Mouse (Mus musculus) heart, embryonic 10.5 days (tissue): ENCODE measurements around the gene Abhd17b. TPM values are rescaled to one million over a fixed set of nuclear protein-coding genes. Genes with fewer than 3 reads are reported as not detected.
A peak's percentile ranks its signal among the peaks of the same experiment; 100 is the strongest.

ENCODE experiments used
- DNase-seq: peaks from one replicate; pipeline ENCODE4 v3.0.0-alpha.2; 2017; ENCODE audit warnings: low spot score
- H3K27ac ChIP-seq: fragments of 300-500 bp; sonication (generic); 2 replicates; pipeline ENCODE4 v1.5.1; 2016; ENCODE audit warnings: mild to moderate bottlenecking
- H3K27me3 ChIP-seq: fragments of 300-500 bp; sonication (generic); 2 replicates; pipeline ENCODE4 v1.6.1; 2016; ENCODE audit warnings: mild to moderate bottlenecking; ENCODE audit not compliant: poor library complexity, insufficient read depth, severe bottlenecking
- H3K36me3 ChIP-seq: fragments of 300-500 bp; sonication (generic); 2 replicates; pipeline ENCODE4 v1.6.1; 2016; ENCODE audit warnings: mild to moderate bottlenecking, moderate library complexity
- H3K4me1 ChIP-seq: fragments of 300-500 bp; sonication (generic); 2 replicates; pipeline ENCODE4 v1.6.1; 2016; ENCODE audit warnings: mild to moderate bottlenecking
- H3K4me3 ChIP-seq: fragments of 300-500 bp; sonication (generic); 2 replicates; pipeline ENCODE4 v1.5.1; 2016; ENCODE audit warnings: mild to moderate bottlenecking, moderate library complexity
- H3K9me3 ChIP-seq: fragments of 300-500 bp; sonication (generic); 2 replicates; pipeline ENCODE4 v1.6.1; 2016; ENCODE audit warnings: mild to moderate bottlenecking, moderate library complexity
- WGBS: fragments of 180-500 bp; shearing (Covaris S2); methylation state at CpG from one replicate; pipeline ENCODE4 v1.1.7; 2016; 5-methylcytosine and 5-hydroxymethylcytosine counted together
- polyA plus RNA-seq: library from polyadenylated mRNA; unstranded; fragments of >200 nt; fragmentation: Nextera tagmentation; extraction: Ambion mirVana; gene quantifications from 2 replicates; pipeline ENCODE4 v1.2.1, GENCODE M21; 2016

Abhd17b gene
- polyA plus RNA-seq, 1 experiment from 2014 or later: 20.7 TPM

DNA sequence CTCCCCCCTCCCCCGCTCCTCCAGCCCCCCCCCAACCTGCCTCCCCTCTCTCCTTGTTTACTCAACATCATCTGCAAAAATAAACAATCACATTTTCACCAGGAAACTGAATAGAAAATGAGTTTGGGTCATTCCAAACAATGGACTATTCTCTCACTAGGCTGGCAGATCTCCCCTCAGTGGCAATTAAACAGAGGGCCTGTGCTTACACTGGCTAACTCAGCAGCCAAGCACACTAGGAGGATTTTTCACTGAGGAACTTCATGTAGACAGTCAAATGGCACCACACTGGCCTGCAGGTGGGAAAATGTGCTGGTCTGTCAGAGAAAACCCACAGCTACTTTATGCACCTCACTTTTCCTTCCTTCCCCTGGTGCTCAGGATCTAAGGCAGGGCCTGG lies 23.5 kb upstream of the Abhd17b start:
- Histone ChIP-seq H3K27ac (no peak overlapping the region), H3K4me1 (peaks cover 5% of the 10 kb centered on the region; the same call in 1 of the 2 replicates), H3K9me3 (no peaks in the 10 kb centered on the region), H3K36me3 (no peaks in the 10 kb centered on the region), H3K27me3 (no peaks in the 10 kb centered on the region), H3K4me3 (no peak overlapping the region)
- no peak for DNase-seq
- WGBS: 54% methylated on average over 1 of the region's 1 CpGs

DNA sequence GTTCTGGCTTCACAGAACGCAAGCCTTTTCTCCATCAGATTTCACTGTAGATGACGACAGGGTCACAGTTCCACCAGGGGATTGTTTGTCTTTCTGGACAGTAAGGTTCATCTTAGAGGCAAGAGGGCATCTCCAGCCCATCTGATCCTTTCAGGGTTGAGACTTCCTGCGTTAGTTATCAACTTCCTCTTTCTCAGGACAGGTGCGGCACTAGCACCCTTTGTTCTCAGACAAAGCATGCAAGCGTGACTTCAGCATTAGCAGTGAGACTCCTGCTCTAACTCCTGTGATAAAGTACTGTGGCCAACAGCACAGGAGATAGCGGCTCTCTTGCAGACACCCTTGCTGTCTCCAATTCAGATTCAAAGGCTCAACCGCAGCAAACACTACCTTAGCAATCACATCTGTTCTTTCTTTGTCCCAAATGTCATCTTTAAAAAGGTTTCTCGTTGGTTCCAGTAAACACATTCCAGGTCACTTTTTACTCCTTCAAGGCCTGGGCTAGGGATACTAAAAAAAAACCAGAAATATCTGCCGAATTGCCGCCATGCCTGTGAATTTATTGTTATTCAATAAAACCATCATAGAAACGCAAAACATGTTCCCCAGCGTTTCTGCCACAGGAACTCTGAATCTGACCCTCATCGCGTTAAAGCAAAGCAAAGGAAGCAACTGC lies 22.2 kb upstream of the Abhd17b start:
- no peak overlapping the region for H3K27ac ChIP-seq
- no peaks in the 10 kb centered on the region for H3K9me3 ChIP-seq
- H3K4me3 ChIP-seq: no peak overlapping the region
- no peaks in the 10 kb centered on the region for H3K27me3 ChIP-seq
- peaks cover 5% of the 10 kb centered on the region; the same call in 1 of the 2 replicates for H3K4me1 ChIP-seq
- no peaks in the 10 kb centered on the region for H3K36me3 ChIP-seq
- no peak for DNase-seq
- WGBS: 52% methylated on average over 14 of the region's 14 CpGs

DNA sequence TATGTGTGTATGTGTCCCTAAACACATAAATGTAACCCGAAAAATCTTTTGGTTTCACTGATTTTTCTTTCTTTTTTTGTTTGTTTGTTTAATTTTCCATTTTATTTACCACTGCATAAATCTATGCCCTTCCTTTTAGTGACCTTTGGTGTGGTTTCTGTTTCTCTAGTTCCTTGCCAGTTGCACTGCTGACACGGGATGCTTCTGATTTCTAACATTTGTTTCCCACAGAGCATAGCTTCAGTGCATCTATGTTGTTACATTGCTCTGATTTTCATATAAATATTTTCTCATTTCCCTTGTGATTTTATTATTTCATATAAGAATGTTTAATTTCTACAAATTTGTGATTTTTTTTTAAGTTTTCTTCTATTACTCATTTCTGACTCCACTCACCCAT lies 17.6 kb upstream of the Abhd17b start:
- Histone ChIP-seq H3K27ac (no peak overlapping the region), H3K27me3 (no peaks in the 10 kb centered on the region), H3K4me3 (no peak overlapping the region), H3K36me3 (no peaks in the 10 kb centered on the region), H3K4me1 (peaks cover 5% of the 10 kb centered on the region; the same call in 1 of the 2 replicates), H3K9me3 (no peaks in the 10 kb centered on the region)
- WGBS: 87% methylated on average over 2 of the region's 2 CpGs
- no peak for DNase-seq

DNA sequence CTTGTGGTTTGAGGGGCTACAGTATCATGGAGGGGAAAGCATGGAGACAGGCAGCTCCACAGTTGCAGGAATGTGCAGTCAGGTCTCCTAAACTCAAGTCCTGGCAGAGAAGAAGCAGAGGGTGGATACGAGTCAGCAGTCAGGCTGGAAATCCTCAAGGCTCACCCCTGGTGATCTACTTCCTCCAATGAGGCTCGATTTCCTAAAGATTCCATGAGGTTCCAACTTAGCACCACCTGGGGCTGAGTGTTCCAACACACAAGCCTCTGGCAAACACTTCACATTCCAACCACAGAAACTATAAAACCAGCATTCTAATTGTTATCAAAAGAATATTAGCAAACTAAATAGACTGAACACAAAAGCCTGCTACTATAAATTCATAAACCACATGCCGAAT lies 16.1 kb upstream of the Abhd17b start:
- H3K4me1 ChIP-seq: no peaks in the 10 kb centered on the region
- no peak for DNase-seq
- H3K36me3 ChIP-seq: no peaks in the 10 kb centered on the region
- no peaks in the 10 kb centered on the region for H3K27me3 ChIP-seq
- H3K4me3 ChIP-seq: no peak overlapping the region
- H3K27ac ChIP-seq: no peak overlapping the region
- H3K9me3 ChIP-seq: no peaks in the 10 kb centered on the region
- 73% methylated on average over 3 of the region's 3 CpGs for WGBS

DNA sequence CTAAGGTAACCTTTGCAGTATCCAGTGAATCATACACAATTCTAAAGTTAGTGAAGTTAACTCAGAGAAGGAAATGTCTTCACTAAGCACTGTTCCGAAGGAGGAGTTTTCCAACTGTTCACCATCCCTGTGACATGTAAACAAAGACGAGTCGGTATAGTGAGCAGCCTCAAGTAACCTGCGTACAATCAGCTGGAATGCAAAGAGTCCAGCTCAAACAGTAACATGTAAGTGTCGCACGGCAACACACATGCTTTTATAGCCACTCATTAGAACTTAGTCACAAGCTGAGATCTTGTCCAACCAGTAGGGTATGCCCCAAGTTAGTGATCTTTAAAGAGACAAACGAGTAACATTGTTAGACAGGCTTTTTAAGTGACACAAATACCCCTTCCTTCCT lies 15.3 kb upstream of the Abhd17b start:
- no peak for DNase-seq
- no peak overlapping the region for H3K27ac ChIP-seq

DNA sequence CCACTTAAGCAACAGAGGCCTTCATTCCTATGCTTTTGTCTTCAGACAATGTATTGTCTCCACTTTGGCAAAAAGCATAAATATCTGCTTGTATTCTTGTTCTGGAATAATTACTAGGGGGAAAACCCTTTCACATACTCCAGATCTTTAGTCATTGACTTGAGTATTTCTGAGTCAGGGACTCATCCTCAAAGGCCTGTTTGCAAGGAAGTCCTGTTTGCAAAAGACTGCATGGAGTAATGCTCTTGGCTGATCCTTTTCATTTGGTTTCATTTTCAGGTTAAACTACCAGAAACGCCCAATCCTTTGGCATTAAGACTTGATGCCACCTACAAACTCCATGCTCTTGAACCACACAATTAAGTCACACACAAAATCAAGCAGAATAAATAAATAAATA lies 9.1 kb upstream of the Abhd17b start:
- H3K4me3 ChIP-seq: no peak overlapping the region
- no peak for DNase-seq
- H3K27me3 ChIP-seq: no peaks in the 10 kb centered on the region
- H3K36me3 ChIP-seq: no peaks in the 10 kb centered on the region
- peaks cover 4% of the 10 kb centered on the region; the same call in 1 of the 2 replicates for H3K4me1 ChIP-seq
- H3K27ac ChIP-seq: no peak overlapping the region
- no peaks in the 10 kb centered on the region for H3K9me3 ChIP-seq
- WGBS: 77% methylated on average over 1 of the region's 1 CpGs

More for the DNA sequence above, 15.3 kb upstream of the Abhd17b start:
- Histone ChIP-seq H3K27me3 (no peaks in the 10 kb centered on the region), H3K36me3 (no peaks in the 10 kb centered on the region), H3K4me1 (no peaks in the 10 kb centered on the region), H3K9me3 (no peaks in the 10 kb centered on the region), H3K4me3 (no peak overlapping the region)
- WGBS: 85% methylated on average over 7 of the region's 7 CpGs

DNA sequence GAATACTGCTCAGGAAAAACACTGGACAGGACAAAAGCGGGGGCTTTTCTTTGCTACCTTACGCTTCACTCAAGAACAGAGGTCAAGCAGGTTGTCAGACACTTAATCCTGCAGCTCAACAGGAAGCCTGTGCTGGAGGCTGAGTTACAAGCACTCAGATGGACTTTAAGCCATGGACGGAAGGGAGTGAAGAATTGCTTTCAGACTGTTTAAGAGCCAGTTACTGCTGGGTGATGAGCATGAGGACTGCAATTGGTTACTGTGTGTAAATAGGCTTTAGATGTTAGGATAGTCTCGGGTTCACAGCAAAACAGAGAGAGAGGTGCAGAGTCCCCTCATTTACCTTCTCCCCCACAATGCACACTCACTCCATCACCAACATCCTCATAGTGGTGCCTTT lies 7.7 kb upstream of the Abhd17b start:
- H3K4me3 ChIP-seq: no peak overlapping the region
- no peak overlapping the region for H3K27ac ChIP-seq
- no peaks in the 10 kb centered on the region for H3K36me3 ChIP-seq
- no peaks in the 10 kb centered on the region for H3K9me3 ChIP-seq
- no peak for DNase-seq
- WGBS: 81% methylated on average over 4 of the region's 4 CpGs
- no peaks in the 10 kb centered on the region for H3K27me3 ChIP-seq
- peaks cover 4% of the 10 kb centered on the region; the same call in 1 of the 2 replicates for H3K4me1 ChIP-seq

DNA sequence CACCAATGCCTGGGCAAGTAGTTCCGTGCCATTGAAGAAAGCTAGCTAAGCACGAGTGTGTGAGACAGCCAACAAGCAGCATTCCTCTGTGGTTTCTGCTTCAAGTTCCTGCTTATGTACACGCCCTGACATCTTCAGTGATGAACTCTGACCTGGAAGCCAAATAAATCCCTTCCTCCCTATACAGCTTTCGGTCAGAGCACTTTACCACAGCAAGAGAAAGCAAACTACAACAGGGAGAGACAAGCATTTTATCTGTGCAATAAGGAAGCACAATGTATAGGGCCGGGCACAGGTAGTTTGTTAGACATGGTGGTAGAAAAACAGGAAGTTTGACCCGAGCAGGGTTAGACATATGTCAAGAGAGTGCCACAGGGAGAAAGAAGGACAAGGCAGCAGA lies 6.8 kb upstream of the Abhd17b start:
- H3K4me3 ChIP-seq: no peak overlapping the region
- DNase-seq: no peak
- H3K36me3 ChIP-seq: no peaks in the 10 kb centered on the region
- no peaks in the 10 kb centered on the region for H3K9me3 ChIP-seq
- no peaks in the 10 kb centered on the region for H3K27me3 ChIP-seq
- H3K27ac ChIP-seq: no peak overlapping the region
- H3K4me1 ChIP-seq: peaks cover 4% of the 10 kb centered on the region; the same call in 1 of the 2 replicates
- WGBS: 76% methylated on average over 6 of the region's 6 CpGs

DNA sequence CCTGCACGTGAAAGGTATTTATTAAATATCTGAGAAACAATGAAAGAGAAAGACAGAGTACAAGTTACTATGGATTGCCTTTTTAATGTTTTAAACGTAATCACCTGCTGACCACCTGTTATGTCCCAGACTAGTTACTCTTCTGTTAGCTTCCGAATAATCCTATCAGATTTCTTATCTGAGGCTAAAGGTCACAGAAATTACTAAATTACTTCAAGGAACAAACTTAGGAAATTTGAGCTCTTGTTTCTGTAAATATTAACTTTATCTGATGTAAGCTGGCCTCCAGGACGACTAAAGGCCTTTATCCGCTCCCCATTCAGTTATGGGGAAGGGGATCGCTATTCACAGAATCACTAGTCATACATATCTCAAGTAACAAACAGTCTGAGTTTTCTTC lies 1.3 kb upstream of the Abhd17b start:
- H3K4me1 ChIP-seq: peaks cover 7% of the 10 kb centered on the region; the same call in 1 of the 2 replicates
- H3K4me3 ChIP-seq: peak overlapping the region; percentile 93
- no peaks in the 10 kb centered on the region for H3K36me3 ChIP-seq
- H3K9me3 ChIP-seq: no peaks in the 10 kb centered on the region
- no peak for DNase-seq
- H3K27me3 ChIP-seq: no peaks in the 10 kb centered on the region
- peak overlapping the region; percentile 98; the same call in 1 of the 2 replicates for H3K27ac ChIP-seq
- WGBS: 52% methylated on average over 6 of the region's 6 CpGs

DNA sequence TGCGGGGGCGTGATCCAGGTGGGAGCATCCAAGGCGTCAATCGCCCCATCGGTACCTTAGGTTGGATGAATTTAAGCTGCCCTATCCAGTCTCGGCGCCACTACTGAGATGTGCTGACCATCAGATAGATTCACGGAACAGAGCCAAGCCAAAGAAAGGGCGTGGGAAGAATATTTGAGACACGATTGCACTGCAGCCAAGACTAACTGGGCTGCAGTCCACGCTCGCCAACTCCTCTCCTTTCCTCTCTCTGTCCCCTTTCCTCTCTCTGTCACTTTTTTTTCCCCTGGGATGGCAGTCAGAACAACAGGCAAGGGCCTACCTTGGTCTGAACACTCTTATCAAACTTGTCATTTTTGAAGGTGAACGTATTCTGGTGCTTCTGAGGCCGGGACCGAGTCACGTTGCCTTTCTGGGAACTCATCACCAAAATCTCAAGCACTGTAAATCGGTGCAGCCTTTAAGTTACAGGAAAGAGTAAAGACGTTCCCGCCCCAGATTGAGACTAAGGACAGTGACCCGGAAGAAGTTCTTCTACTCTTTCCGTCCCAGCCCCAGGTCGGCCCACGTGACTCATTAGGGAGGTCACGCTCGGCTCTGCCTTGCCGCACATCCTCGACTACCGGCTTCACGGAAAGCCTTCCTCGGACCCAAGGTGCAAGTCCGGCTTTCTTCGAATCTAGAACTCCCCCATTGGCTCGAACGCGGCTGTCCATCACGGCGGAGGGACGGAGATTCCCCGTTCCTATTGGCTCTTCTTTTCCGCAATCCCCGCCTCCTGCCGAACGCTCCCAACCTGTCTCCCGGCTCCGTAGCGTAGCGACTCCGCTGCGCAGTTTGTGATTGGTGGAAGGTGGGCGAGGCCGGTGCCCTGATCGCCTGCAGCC lies 457 bp upstream of the Abhd17b start, which contains the start of gene 1110059E24Rik:
1110059E24Rik (minus strand) TSS at position 692 of the 887 bp plus-strand sequence.
- peak within 1 kb of the TSS; percentile 93 for H3K4me3 ChIP-seq
- no peaks in the 10 kb centered on the region for H3K27me3 ChIP-seq
- no peaks in the 10 kb centered on the region for H3K9me3 ChIP-seq
- no peaks in the 10 kb centered on the region for H3K36me3 ChIP-seq
- WGBS: 6% methylated on average over 52 of the region's 52 CpGs
- peak within 1 kb of the TSS; percentile 98 for H3K27ac ChIP-seq
- peaks cover 7% of the 10 kb centered on the region; the same call in 1 of the 2 replicates for H3K4me1 ChIP-seq
- peak; percentile 99 for DNase-seq

DNA sequence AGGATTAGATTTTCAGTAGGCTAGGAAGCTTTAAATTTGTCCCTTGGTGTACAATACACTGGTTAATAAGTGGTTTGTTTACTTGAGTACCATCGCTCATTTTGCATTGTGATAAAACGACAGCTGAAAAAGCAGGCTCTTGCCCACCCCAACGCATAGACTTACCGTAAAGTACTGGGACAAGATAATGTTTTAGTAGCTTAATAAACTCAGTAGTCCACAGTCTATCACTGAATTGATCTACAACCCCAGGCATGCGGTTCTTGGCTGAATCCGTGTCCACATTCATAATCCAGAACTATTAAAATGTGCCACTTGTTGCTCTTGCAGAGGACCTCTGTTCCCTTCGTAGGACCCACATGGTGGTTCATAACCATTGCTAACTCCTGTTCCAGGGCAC lies 1.8 kb downstream of the Abhd17b start:
- H3K27ac ChIP-seq: no peak overlapping the region
- H3K36me3 ChIP-seq: no peaks in the 10 kb centered on the region
- H3K9me3 ChIP-seq: no peaks in the 10 kb centered on the region
- DNase-seq: no peak
- 72% methylated on average over 7 of the region's 7 CpGs for WGBS
- H3K27me3 ChIP-seq: no peaks in the 10 kb centered on the region
- H3K4me1 ChIP-seq: peaks cover 7% of the 10 kb centered on the region; the same call in 1 of the 2 replicates
- H3K4me3 ChIP-seq: peak overlapping the region; percentile 93

DNA sequence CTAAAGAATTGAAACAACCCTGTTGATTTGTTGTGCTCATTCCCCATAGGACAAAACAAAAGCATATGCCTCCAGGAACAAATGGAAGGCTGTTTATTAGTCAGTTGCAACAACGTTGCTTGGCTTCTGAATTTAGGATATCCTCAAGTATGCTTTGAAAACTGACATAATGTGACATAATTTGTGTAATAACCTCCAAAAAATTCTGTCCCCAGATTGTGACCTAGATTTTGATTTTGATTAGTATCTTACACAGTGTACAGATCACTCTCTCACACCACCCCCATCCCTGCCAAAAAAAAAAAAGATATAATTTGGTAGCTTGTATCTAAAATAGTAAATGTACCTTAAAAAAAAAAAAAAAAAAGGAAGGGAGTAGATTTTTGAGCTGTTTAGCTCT lies 7.7 kb downstream of the Abhd17b start:
- no peak overlapping the region for H3K27ac ChIP-seq
- no peaks in the 10 kb centered on the region for H3K9me3 ChIP-seq
- no peak for DNase-seq
- no peaks in the 10 kb centered on the region for H3K4me1 ChIP-seq
- WGBS: 95% methylated on average over 1 of the region's 1 CpGs
- H3K27me3 ChIP-seq: no peaks in the 10 kb centered on the region
- H3K4me3 ChIP-seq: no peak overlapping the region
- H3K36me3 ChIP-seq: no peaks in the 10 kb centered on the region
